Mouse (Mus musculus): ENCODE results near the gene Bend6. TPM values are rescaled to one million over a fixed set of nuclear protein-coding genes. Genes with fewer than 3 reads are reported as not detected.
"Not testable (repeated sequence)": the region's sequence is repeated elsewhere in the genome, so short reads cannot be mapped to it uniquely, and the experiment has no call there.

Gene Bend6
- polyA plus RNA-seq, 1 experiment from 2014 or later = 0.21 TPM

GRCm38 (mm10) chr1:33873561-33873960 lies 34.1 kb downstream of the Bend6 start:
- Histone ChIP-seq H3K36me3 (ENCODE audit: insufficient read depth) (no peaks in the 10 kb centered on the region), H3K4me2 (no peak overlapping the region), H3K9me3 (ENCODE audit: low read depth, low read length) (no peaks in the 10 kb centered on the region), H3K27ac (ENCODE audit: low read depth) (no peak overlapping the region), H3K27me3 (ENCODE audit: insufficient read depth, low read length) (no peaks in the 10 kb centered on the region), H3K4me1 (ENCODE audit: insufficient read depth) (no peaks in the 10 kb centered on the region), H3K9ac (no peak overlapping the region), H3K4me3 (ENCODE audit: low read depth, low read length) (no peak overlapping the region)
- ATAC-seq (ENCODE audit: insufficient read depth) (no peak), DNase-seq (no peak)
- WGBS = 94% methylated on average over 5 of the region's 5 CpGs
- TF ChIP-seq CTCF (IDR thresholded peaks at IDR 0.05; ENCODE audit: low read depth) = no peak

DNA sequence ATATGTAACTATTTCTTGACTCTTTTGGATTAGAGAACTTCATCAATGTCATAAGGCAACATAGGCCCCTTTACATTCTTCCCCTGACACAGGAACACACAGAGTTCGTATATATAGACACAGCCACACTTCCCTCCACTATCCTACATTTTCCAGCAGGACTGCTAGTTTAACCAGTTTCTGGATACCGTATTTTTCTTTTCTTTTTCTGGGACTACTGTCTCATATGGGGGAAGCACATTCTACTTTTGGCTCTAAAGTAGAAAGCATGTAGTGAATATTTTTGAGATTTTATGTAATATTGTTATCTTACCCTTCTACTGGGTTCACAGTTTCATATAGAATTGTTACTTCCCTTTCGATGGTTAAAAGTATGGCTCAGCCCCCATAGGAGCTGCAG lies 38.2 kb downstream of the Bend6 start:
- no peaks in the 10 kb centered on the region for H3K9me3 ChIP-seq (ENCODE audit: low read depth, low read length)
- H3K36me3 ChIP-seq (ENCODE audit: insufficient read depth) = no peaks in the 10 kb centered on the region
- H3K27ac ChIP-seq (ENCODE audit: low read depth) = no peak overlapping the region
- H3K4me2 ChIP-seq = no peak overlapping the region
- no peak for DNase-seq
- 80% methylated on average over 3 of the region's 3 CpGs for WGBS
- TF ChIP-seq CTCF (IDR thresholded peaks at IDR 0.05; ENCODE audit: low read depth) = no peak
- no peak overlapping the region for H3K9ac ChIP-seq
- H3K27me3 ChIP-seq (ENCODE audit: insufficient read depth, low read length) = no peaks in the 10 kb centered on the region
- H3K4me3 ChIP-seq (ENCODE audit: low read depth, low read length) = no peak overlapping the region
- no peaks in the 10 kb centered on the region for H3K4me1 ChIP-seq (ENCODE audit: insufficient read depth)
- ATAC-seq (ENCODE audit: insufficient read depth) = no peak

DNA sequence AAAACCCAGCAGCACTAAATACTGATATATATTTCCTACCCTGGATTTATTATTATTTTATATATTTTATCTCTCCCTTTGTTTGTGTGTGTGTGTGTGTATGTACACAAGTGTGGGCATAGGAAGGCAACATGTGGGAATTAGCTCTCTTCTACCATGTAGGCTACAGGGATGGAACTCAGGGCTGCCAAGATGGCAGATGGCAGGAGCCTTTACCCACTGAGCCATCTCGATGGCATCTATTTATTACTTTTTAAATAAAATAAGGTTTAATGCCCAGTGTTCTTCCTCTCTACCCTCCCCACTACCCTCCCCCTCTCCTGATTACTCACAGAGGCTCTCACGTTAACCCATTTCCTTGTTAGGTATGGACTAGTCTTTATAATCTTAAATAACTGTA lies 38.6 kb downstream of the Bend6 start:
- no peaks in the 10 kb centered on the region for H3K4me1 ChIP-seq (ENCODE audit: insufficient read depth)
- TF ChIP-seq CTCF (IDR thresholded peaks at IDR 0.05; ENCODE audit: low read depth) = no peak
- H3K9ac ChIP-seq = no peak overlapping the region
- H3K27ac ChIP-seq (ENCODE audit: low read depth) = no peak overlapping the region
- no peak overlapping the region for H3K4me3 ChIP-seq (ENCODE audit: low read depth, low read length)
- DNase-seq = no peak
- no peak overlapping the region for H3K4me2 ChIP-seq
- H3K36me3 ChIP-seq (ENCODE audit: insufficient read depth) = no peaks in the 10 kb centered on the region
- H3K27me3 ChIP-seq (ENCODE audit: insufficient read depth, low read length) = no peaks in the 10 kb centered on the region
- ATAC-seq (ENCODE audit: insufficient read depth) = no peak
- H3K9me3 ChIP-seq (ENCODE audit: low read depth, low read length) = no peaks in the 10 kb centered on the region
- WGBS = 80% methylated on average over 2 of the region's 2 CpGs

DNA sequence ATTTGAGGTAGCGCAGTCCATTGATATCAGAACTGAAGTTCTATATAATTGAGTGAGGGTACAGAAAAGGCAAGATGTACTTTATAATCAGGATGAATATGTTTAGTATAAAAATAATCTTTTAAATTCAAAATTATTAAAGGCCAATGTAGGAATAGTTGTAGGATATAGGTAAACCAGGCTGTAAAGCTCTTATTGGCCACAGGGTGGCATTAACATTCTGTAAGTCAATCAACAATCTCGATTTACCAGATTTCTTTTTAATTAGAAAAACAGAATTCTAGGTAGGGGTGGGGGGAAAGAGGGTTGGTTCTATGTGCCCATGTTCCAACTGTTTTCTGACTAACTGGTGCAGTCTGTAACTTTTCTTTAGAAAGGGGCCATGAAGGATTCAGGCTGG lies 60.8 kb downstream of the Bend6 start:
- Histone ChIP-seq H3K4me3 (ENCODE audit: low read depth, low read length) (no peak overlapping the region), H3K4me1 (ENCODE audit: insufficient read depth) (no peaks in the 10 kb centered on the region), H3K4me2 (no peak overlapping the region), H3K36me3 (ENCODE audit: insufficient read depth) (no peaks in the 10 kb centered on the region), H3K9ac (no peak overlapping the region), H3K9me3 (ENCODE audit: low read depth, low read length) (no peaks in the 10 kb centered on the region), H3K27ac (ENCODE audit: low read depth) (no peak overlapping the region), H3K27me3 (ENCODE audit: insufficient read depth, low read length) (no peaks in the 10 kb centered on the region)
- WGBS = 90% methylated on average over 2 of the region's 2 CpGs
- no peak for TF ChIP-seq CTCF (IDR thresholded peaks at IDR 0.05; ENCODE audit: low read depth)
- DNase-seq (no peak), ATAC-seq (ENCODE audit: insufficient read depth) (no peak)

DNA sequence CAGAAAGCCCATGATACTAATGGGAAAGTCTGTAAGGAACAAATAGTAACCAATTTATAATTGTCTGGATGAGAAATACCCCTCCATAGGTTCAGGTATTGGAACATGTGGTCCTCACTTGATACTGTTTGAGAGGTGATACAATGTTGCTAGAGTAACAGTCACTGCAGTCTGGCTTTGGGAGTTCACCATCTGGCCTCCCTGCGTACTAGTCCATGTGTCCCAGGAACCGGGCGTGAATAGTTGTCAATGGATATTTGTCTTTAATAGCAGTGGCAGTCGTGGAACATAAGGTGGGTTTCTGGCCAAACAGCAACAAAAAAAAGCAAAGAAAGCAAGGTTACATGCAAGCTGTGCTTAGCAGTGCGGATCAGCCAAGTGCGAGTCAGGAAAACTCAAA lies 63.8 kb downstream of the Bend6 start:
- ATAC-seq (ENCODE audit: insufficient read depth) = no peak
- H3K27me3 ChIP-seq (ENCODE audit: insufficient read depth, low read length) = no peaks in the 10 kb centered on the region
- H3K9ac ChIP-seq = no peak overlapping the region
- H3K4me3 ChIP-seq (ENCODE audit: low read depth, low read length) = no peak overlapping the region
- H3K27ac ChIP-seq (ENCODE audit: low read depth) = no peak overlapping the region
- no peak overlapping the region for H3K4me2 ChIP-seq
- DNase-seq = no peak
- WGBS = 73% methylated on average over 6 of the region's 6 CpGs
- no peaks in the 10 kb centered on the region for H3K36me3 ChIP-seq (ENCODE audit: insufficient read depth)
- H3K4me1 ChIP-seq (ENCODE audit: insufficient read depth) = no peaks in the 10 kb centered on the region
- no peak for TF ChIP-seq CTCF (IDR thresholded peaks at IDR 0.05; ENCODE audit: low read depth)
- H3K9me3 ChIP-seq (ENCODE audit: low read depth, low read length) = no peaks in the 10 kb centered on the region

DNA sequence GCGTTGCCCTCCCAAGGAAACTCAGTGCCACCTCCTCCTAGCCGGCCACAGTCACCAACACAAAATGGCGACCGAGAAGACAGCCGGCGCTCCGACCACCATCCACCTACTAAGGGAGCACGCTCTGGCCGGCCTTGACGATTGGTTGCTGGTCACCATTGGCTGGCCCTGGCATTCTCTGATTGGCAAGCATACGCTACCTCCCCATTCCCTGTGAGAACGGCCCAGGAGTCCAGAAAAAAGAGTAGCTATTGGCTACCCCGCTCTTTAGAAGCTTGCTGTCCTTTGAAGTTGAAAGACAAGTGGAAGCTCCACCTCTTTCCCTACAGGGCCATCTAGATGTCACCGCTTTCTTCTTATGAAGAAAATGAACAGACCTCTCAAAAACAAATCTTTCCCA lies 68.7 kb downstream of the Bend6 start:
- 95% methylated on average over 14 of the region's 14 CpGs for WGBS
- H3K9me3 ChIP-seq (ENCODE audit: low read depth, low read length); DNase-seq; H3K4me1 ChIP-seq (ENCODE audit: insufficient read depth); ATAC-seq (ENCODE audit: insufficient read depth); H3K27me3 ChIP-seq (ENCODE audit: insufficient read depth, low read length); H3K27ac ChIP-seq (ENCODE audit: low read depth); H3K4me3 ChIP-seq (ENCODE audit: low read depth, low read length); H3K36me3 ChIP-seq (ENCODE audit: insufficient read depth); H3K4me2 ChIP-seq; H3K9ac ChIP-seq: not testable (repeated sequence)

DNA sequence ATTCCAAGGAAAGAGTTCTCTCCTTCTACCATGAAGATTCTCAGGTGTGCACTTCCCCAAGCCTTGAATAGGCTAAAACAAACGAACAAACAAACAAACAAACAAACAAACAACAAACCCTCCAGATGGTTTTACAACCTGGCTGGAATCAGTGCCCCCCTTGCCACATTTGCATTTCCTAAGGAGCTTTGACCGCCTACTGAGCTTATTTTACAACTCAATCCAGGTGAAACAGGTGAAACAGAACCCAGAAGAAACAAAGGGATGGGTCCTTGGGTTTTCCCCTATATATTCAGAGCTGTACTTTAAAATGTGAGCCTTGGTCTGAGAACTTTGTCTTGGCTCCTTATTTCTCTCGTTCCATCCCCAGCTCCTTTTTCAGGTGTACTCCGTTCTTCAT lies 77.0 kb downstream of the Bend6 start:
- WGBS = 57% methylated on average over 4 of the region's 4 CpGs
- H3K4me3 ChIP-seq (ENCODE audit: low read depth, low read length) = no peak overlapping the region
- no peaks in the 10 kb centered on the region for H3K9me3 ChIP-seq (ENCODE audit: low read depth, low read length)
- DNase-seq = no peak
- H3K36me3 ChIP-seq (ENCODE audit: insufficient read depth) = no peaks in the 10 kb centered on the region
- H3K4me2 ChIP-seq = no peak overlapping the region
- H3K27ac ChIP-seq (ENCODE audit: low read depth) = no peak overlapping the region
- no peaks in the 10 kb centered on the region for H3K4me1 ChIP-seq (ENCODE audit: insufficient read depth)
- H3K27me3 ChIP-seq (ENCODE audit: insufficient read depth, low read length) = no peaks in the 10 kb centered on the region
- no peak for TF ChIP-seq CTCF (IDR thresholded peaks at IDR 0.05; ENCODE audit: low read depth)
- no peak for ATAC-seq (ENCODE audit: insufficient read depth)
- no peak overlapping the region for H3K9ac ChIP-seq

- Histone ChIP-seq H3K4me3 (ENCODE audit: low read depth, low read length) (no peak overlapping the region), H3K4me1 (ENCODE audit: insufficient read depth) (peaks cover 4% of the 10 kb centered on the region; the same call in 1 of the 2 replicates), H3K9ac (no peak overlapping the region), H3K27me3 (ENCODE audit: insufficient read depth, low read length) (no peaks in the 10 kb centered on the region), H3K9me3 (ENCODE audit: low read depth, low read length) (no peaks in the 10 kb centered on the region), H3K27ac (ENCODE audit: low read depth) (no peak overlapping the region), H3K36me3 (ENCODE audit: insufficient read depth) (0 out of 2 replicates have a peak, but pooled peaks cover 2% of the 10 kb centered on the region), H3K4me2 (no peak overlapping the region)
- no peak for TF ChIP-seq CTCF (IDR thresholded peaks at IDR 0.05; ENCODE audit: low read depth)
- no peak for DNase-seq
- no peak for ATAC-seq (ENCODE audit: insufficient read depth)
- WGBS = 80% methylated on average over 2 of the region's 2 CpGs
Measured at GRCm38 (mm10) chr1:33817931-33818330, 89.7 kb downstream of the Bend6 start.
